In the genomic region with DNA sequence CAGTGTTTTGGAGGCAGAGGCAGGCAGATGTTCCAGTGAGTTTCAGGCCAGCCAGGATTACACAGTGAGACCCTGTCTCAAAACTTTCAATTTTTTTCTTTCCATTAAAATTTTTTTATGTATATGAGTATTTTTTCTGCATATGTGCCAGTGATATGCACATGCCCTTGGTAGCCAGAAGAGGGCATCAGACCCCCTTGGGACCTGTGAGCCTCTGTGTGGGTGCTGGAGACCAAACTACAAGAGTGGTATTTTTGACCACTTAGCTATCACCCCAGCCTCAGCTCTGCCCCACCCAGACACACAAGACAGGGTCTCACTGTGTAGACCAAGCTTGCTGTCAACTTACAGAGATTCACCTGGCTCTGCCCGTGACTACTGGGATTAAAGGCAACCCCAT, we compare ENCODE assay signal across 15 mouse cellular contexts. TPM values are rescaled to one million over a fixed set of nuclear protein-coding genes. Genes with fewer than 3 reads are reported as not detected.
A peak's percentile ranks its signal among the peaks of the same experiment; 100 is the strongest.
DNase-seq lines count a peak whose midpoint lies in the region; ATAC-seq and TF ChIP-seq lines count a peak whose summit lies in the region.
"Had no signal": no experiment of that assay in that cellular context is flagged by ENCODE, and none has a peak within 500 bp of the region (broad histone marks: within the 10 kb centered on the region; RNA-seq: fewer than 3 reads in every experiment).

No protein-coding gene starts in this region.

- H3K9ac ChIP-seq in intestine, postnatal 0 days (ENCODE audit: low read depth, low read length): no peak overlapping the region
- no peak overlapping the region for H3K9ac ChIP-seq in intestine, embryonic 16.5 days (ENCODE audit: low read depth, low read length)
- H3K9ac ChIP-seq in midbrain, postnatal 0 days (replicated peaks; ENCODE audit: low read length, poor library complexity, severe bottlenecking): no peak overlapping the region
- no peak overlapping the region for H3K9ac ChIP-seq in midbrain, embryonic 11.5 days (ENCODE audit: low read length)
- H3K9ac ChIP-seq: forebrain, embryonic 13.5 days; intestine, embryonic 15.5 days; limb, embryonic 15.5 days; midbrain, embryonic 15.5 days; neural tube, embryonic 15.5 days had no signal

- H3K9me3 ChIP-seq in intestine, postnatal 0 days (ENCODE audit: control insufficient read depth): no peaks in the 10 kb centered on the region
- no peaks in the 10 kb centered on the region for H3K9me3 ChIP-seq in intestine, embryonic 16.5 days (ENCODE audit: control insufficient read depth, low read length)
- no peaks in the 10 kb centered on the region for H3K9me3 ChIP-seq in midbrain, postnatal 0 days (ENCODE audit: low read length)
- H3K9me3 ChIP-seq in midbrain, embryonic 11.5 days (ENCODE audit: control insufficient read depth, low read length): no peaks in the 10 kb centered on the region
- H3K9me3 ChIP-seq: forebrain, embryonic 13.5 days; intestine, embryonic 15.5 days; limb, embryonic 15.5 days; midbrain, embryonic 15.5 days; neural tube, embryonic 15.5 days had no signal

- H3K36me3 ChIP-seq in intestine, postnatal 0 days (ENCODE audit: control insufficient read depth, insufficient read depth): no peaks in the 10 kb centered on the region; the same call in 1 of the 2 replicates
- H3K36me3 ChIP-seq in intestine, embryonic 16.5 days (ENCODE audit: control insufficient read depth, insufficient read depth, low read length): no peaks in the 10 kb centered on the region
- H3K36me3 ChIP-seq in midbrain, postnatal 0 days (ENCODE audit: insufficient read depth, low read length): peaks cover 3% of the 10 kb centered on the region; the same call in 1 of the 2 replicates
- H3K36me3 ChIP-seq in midbrain, embryonic 11.5 days (ENCODE audit: control insufficient read depth, insufficient read depth, low read length): no peaks in the 10 kb centered on the region
- H3K36me3 ChIP-seq: intestine, embryonic 15.5 days; midbrain, embryonic 15.5 days; neural tube, embryonic 15.5 days had no signal

- H3K4me1 ChIP-seq in intestine, postnatal 0 days (replicated peaks; ENCODE audit: control insufficient read depth, insufficient read depth, low read length): no peaks in the 10 kb centered on the region
- H3K4me1 ChIP-seq in intestine, embryonic 16.5 days (ENCODE audit: control insufficient read depth, insufficient read depth, low read length): peaks cover 31% of the 10 kb centered on the region
- H3K4me1 ChIP-seq in midbrain, postnatal 0 days (ENCODE audit: insufficient read depth, low read length): no peaks in the 10 kb centered on the region
- no peaks in the 10 kb centered on the region for H3K4me1 ChIP-seq in midbrain, embryonic 11.5 days (ENCODE audit: control insufficient read depth, insufficient read depth, low read length)

- no peak overlapping the region for H3K4me3 ChIP-seq in intestine, postnatal 0 days (ENCODE audit: low read depth, low read length)
- no peak overlapping the region for H3K4me3 ChIP-seq in intestine, embryonic 16.5 days (ENCODE audit: low read length)
- H3K4me3 ChIP-seq in midbrain, postnatal 0 days (ENCODE audit: low read depth, low read length): no peak overlapping the region
- no peak overlapping the region for H3K4me3 ChIP-seq in midbrain, embryonic 11.5 days (ENCODE audit: low read depth, low read length)
- H3K4me3 ChIP-seq: forebrain, embryonic 13.5 days; intestine, embryonic 15.5 days; limb, embryonic 15.5 days; midbrain, embryonic 15.5 days; neural tube, embryonic 15.5 days had no signal

- peak; percentile 54 for DNase-seq in CD4-positive, CD25-positive, alpha-beta regulatory T cell, adult 2 months (ENCODE audit: low read depth, low spot score)
- DNase-seq in midbrain, postnatal 0 days (ENCODE audit: low spot score): no peak
- DNase-seq in midbrain, embryonic 11.5 days (ENCODE audit: low spot score, missing footprints): no peak
- no peak for DNase-seq in cerebellum, postnatal 4 days (ENCODE audit: low spot score in 2 of 2)
- DNase-seq in urinary bladder, postnatal 10 days (ENCODE audit: low spot score): no peak
- DNase-seq: adrenal gland, adult 8-10 months had no signal

- H3K27ac ChIP-seq in intestine, postnatal 0 days (ENCODE audit: low read depth, low read length): no peak overlapping the region
- no peak overlapping the region for H3K27ac ChIP-seq in intestine, embryonic 16.5 days (ENCODE audit: low read length)
- H3K27ac ChIP-seq in midbrain, postnatal 0 days (ENCODE audit: low read depth, low read length): no peak overlapping the region
- no peak overlapping the region for H3K27ac ChIP-seq in midbrain, embryonic 11.5 days (ENCODE audit: low read depth, low read length)
- H3K27ac ChIP-seq: forebrain, embryonic 13.5 days; intestine, embryonic 15.5 days; midbrain, embryonic 15.5 days; neural tube, embryonic 15.5 days had no signal

- H3K27me3 ChIP-seq in intestine, postnatal 0 days (replicated peaks; ENCODE audit: control insufficient read depth, insufficient read depth, low read length): no peaks in the 10 kb centered on the region
- no peaks in the 10 kb centered on the region for H3K27me3 ChIP-seq in intestine, embryonic 16.5 days (replicated peaks; ENCODE audit: control insufficient read depth, insufficient read depth, low read length)
- no peaks in the 10 kb centered on the region for H3K27me3 ChIP-seq in midbrain, postnatal 0 days (ENCODE audit: insufficient read depth, low read length)
- no peaks in the 10 kb centered on the region for H3K27me3 ChIP-seq in midbrain, embryonic 11.5 days (ENCODE audit: control insufficient read depth, insufficient read depth, low read length)
- H3K27me3 ChIP-seq: forebrain, embryonic 13.5 days; intestine, embryonic 15.5 days; limb, embryonic 15.5 days; midbrain, embryonic 15.5 days; neural tube, embryonic 15.5 days; Patski had no signal

- 91% methylated on average over 1 of the region's 1 CpGs for WGBS in intestine, postnatal 0 days
- WGBS in intestine, embryonic 16.5 days: 85% methylated on average over 1 of the region's 1 CpGs
- whole genome bisulfite sequencing in midbrain, postnatal 0 days: 83% methylated on average over 1 of the region's 1 CpGs
- WGBS in midbrain, embryonic 11.5 days: 87% methylated on average over 1 of the region's 1 CpGs

- H3K4me2 ChIP-seq in intestine, postnatal 0 days (replicated peaks; ENCODE audit: low read depth): no peak overlapping the region
- no peak overlapping the region for H3K4me2 ChIP-seq in intestine, embryonic 16.5 days (ENCODE audit: low read depth, low read length)
- no peak overlapping the region for H3K4me2 ChIP-seq in midbrain, postnatal 0 days (ENCODE audit: low read depth, low read length, poor library complexity, severe bottlenecking)
- H3K4me2 ChIP-seq in midbrain, embryonic 11.5 days: no peak overlapping the region
- H3K4me2 ChIP-seq: forebrain, embryonic 13.5 days; intestine, embryonic 15.5 days; limb, embryonic 15.5 days; midbrain, embryonic 15.5 days; neural tube, embryonic 15.5 days had no signal

- ATAC-seq in CD4-positive, CD25-positive, alpha-beta regulatory T cell, adult 4 months: no peak
- no peak for ATAC-seq in intestine, postnatal 0 days
- ATAC-seq in intestine, embryonic 16.5 days: no peak
- no peak for ATAC-seq in midbrain, postnatal 0 days (ENCODE audit: low FRiP score)
- ATAC-seq in midbrain, embryonic 11.5 days (ENCODE audit: low FRiP score): no peak
- ATAC-seq: forebrain, embryonic 13.5 days; intestine, embryonic 15.5 days; midbrain, embryonic 15.5 days; Patski had no signal

- TF ChIP-seq CTCF in intestine, postnatal 0 days (IDR thresholded peaks at IDR 0.05; ENCODE audit: low read depth): peak; percentile 57
- TF ChIP-seq CTCF in midbrain, postnatal 0 days (IDR thresholded peaks at IDR 0.05): peak; percentile 39

RNA-seq across cellular contexts. Expression of a gene that starts 25.7 kb away (rescaled TPM):
- 100 to 1,000 TPM in 1 of 2 experiments, 10 to 100 TPM in 1; 99.2 to 126 TPM for polyA plus RNA-seq in CD4-positive, CD25-positive, alpha-beta regulatory T cell, adult 4 months (2017; shearing (Covaris generic))
- 30.5 and 33.5 TPM in 2 replicates for polyA plus RNA-seq in intestine, postnatal 0 days (2015; fragmentation: Nextera tagmentation; extraction: Ambion mirVana)
- 37.7 and 45.5 TPM in 2 replicates for polyA plus RNA-seq in intestine, embryonic 16.5 days (2015; fragmentation: Nextera tagmentation; extraction: Ambion mirVana)
- 36.8 and 42.7 TPM in 2 replicates for total RNA-seq in midbrain, postnatal 0 days (2014; rRNA removed)
- polyA plus RNA-seq in midbrain, postnatal 0 days (2015; fragmentation: Nextera tagmentation; extraction: Ambion mirVana): 54.3 and 59.1 TPM in 2 replicates
- 89.8 and 92.6 TPM in 2 replicates for polyA plus RNA-seq in midbrain, embryonic 11.5 days (2014; fragmentation: Nextera tagmentation; extraction: Ambion mirVana)

RNA-seq across cellular contexts. Expression of a gene that starts 52.9 kb away (rescaled TPM):
- under 1 TPM; 0.17 to 0.63 TPM for polyA plus RNA-seq in CD4-positive, CD25-positive, alpha-beta regulatory T cell, adult 4 months (2017; shearing (Covaris generic))
- polyA plus RNA-seq in intestine, postnatal 0 days (2015; fragmentation: Nextera tagmentation; extraction: Ambion mirVana): 1.5 and 1.6 TPM in 2 replicates
- polyA plus RNA-seq in intestine, embryonic 16.5 days (2015; fragmentation: Nextera tagmentation; extraction: Ambion mirVana): 2.7 and 3.1 TPM in 2 replicates
- 0.57 and 0.99 TPM in 2 replicates for total RNA-seq in midbrain, postnatal 0 days (2014; rRNA removed)
- 0.28 and 0.42 TPM in 2 replicates for polyA plus RNA-seq in midbrain, postnatal 0 days (2015; fragmentation: Nextera tagmentation; extraction: Ambion mirVana)
- 0.57 and 0.75 TPM in 2 replicates for polyA plus RNA-seq in midbrain, embryonic 11.5 days (2014; fragmentation: Nextera tagmentation; extraction: Ambion mirVana)
